Mouse (Mus musculus) intestine, embryonic 14.5 days (tissue): Measurements from ENCODE around the gene Dcst2. TPM values are rescaled to one million over a fixed set of nuclear protein-coding genes. Genes with fewer than 3 reads are reported as not detected.
A peak's percentile ranks its signal among the peaks of the same experiment; 100 is the strongest.

Experiments
- ATAC-seq: fragments of 200-750 bp; cut with Nextera tagmentation; replicated peaks from 2 replicates; pipeline ENCODE4 v1.8.0; 2017; ENCODE audit warnings: low read depth, moderate number of reproducible peaks, moderate TSS enrichment, moderate library complexity; ENCODE audit not compliant: low FRiP score, low TSS enrichment
- DNase-seq: peaks from one replicate; pipeline ENCODE4 v3.0.0-alpha.2; 2018; ENCODE audit warnings: low spot score
- H3K27ac ChIP-seq: fragments of 300-500 bp; sonication (generic); 2 replicates; pipeline ENCODE4 v1.5.1; 2014; ENCODE audit warnings: low read depth, mild to moderate bottlenecking, control low read depth
- H3K27me3 ChIP-seq: fragments of 300-500 bp; sonication (generic); replicated peaks from 2 replicates; pipeline ENCODE4 v1.6.1; 2014; ENCODE audit warnings: low read length, control low read depth; ENCODE audit not compliant: control insufficient read depth, insufficient read depth
- H3K36me3 ChIP-seq: fragments of 300-500 bp; sonication (generic); 2 replicates; pipeline ENCODE4 v1.6.1; 2014; ENCODE audit warnings: low read length, control low read depth; ENCODE audit not compliant: control insufficient read depth, insufficient read depth
- H3K4me1 ChIP-seq: fragments of 300-500 bp; sonication (generic); replicated peaks from 2 replicates; pipeline ENCODE4 v1.6.1; 2014; ENCODE audit warnings: low read length, control low read depth, mixed read lengths; ENCODE audit not compliant: control insufficient read depth, insufficient read depth
- H3K4me2 ChIP-seq: fragments of 300-500 bp; sonication (generic); 2 replicates; pipeline ENCODE4 v1.6.1; 2014; ENCODE audit warnings: low read length
- H3K4me3 ChIP-seq: fragments of 300-500 bp; sonication (generic); 2 replicates; pipeline ENCODE4 v1.5.1; 2014; ENCODE audit warnings: low read depth, low read length, control low read depth, mixed read lengths
- H3K9ac ChIP-seq: fragments of 300-500 bp; sonication (generic); 2 replicates; pipeline ENCODE4 v1.6.1; 2014; ENCODE audit warnings: mild to moderate bottlenecking, low read length
- H3K9me3 ChIP-seq: fragments of 300-500 bp; sonication (generic); 2 replicates; pipeline ENCODE4 v1.6.1; 2016; ENCODE audit warnings: low read length, control low read depth; ENCODE audit not compliant: control insufficient read depth
- WGBS: fragments of 180-500 bp; shearing (Covaris S2); extraction: QIAGEN DNeasy Blood & Tissue Kit; methylation state at CpG from one replicate; pipeline ENCODE4 v1.1.7; 2014; 5-methylcytosine and 5-hydroxymethylcytosine counted together
- polyA plus RNA-seq: library from polyadenylated mRNA; unstranded; fragments of >200 nt; fragmentation: Nextera tagmentation; extraction: Ambion mirVana; gene quantifications from 2 replicates; pipeline ENCODE4 v1.2.1, GENCODE M21; 2014

Gene Dcst2
- polyA plus RNA-seq, 1 experiment from 2014 or later: 0.35 TPM

DNA sequence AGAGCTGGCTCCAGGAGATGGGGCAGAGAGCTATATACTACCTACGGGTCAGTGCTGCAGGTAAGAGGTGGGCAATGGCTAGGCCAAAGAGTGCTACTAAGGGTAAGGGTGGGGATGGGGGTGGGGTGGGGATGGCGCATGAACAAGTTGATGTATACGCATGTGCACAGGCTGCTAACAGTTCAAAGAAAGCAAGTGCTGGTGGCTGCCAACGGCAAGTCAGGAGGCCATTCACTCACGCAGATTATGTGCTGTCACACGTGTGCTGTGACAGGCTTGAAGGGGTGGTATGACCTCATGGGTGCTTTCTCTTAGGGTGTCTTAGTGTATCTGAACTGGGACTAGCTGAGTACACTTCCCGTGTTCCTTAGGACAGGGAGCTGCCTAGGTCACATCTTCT is 39.6 kb downstream of the Dcst2 start:
- Histone ChIP-seq H3K36me3 (peaks cover 26% of the 10 kb centered on the region), H3K4me3 (no peak overlapping the region), H3K4me2 (no peak overlapping the region), H3K27me3 (no peaks in the 10 kb centered on the region), H3K9me3 (no peaks in the 10 kb centered on the region), H3K27ac (no peak overlapping the region), H3K9ac (no peak overlapping the region), H3K4me1 (0 out of 2 replicates have a peak, but pooled peaks cover 2% of the 10 kb centered on the region)
- 89% methylated on average over 7 of the region's 7 CpGs for WGBS
- ATAC-seq: no peak
- no peak for DNase-seq

DNA sequence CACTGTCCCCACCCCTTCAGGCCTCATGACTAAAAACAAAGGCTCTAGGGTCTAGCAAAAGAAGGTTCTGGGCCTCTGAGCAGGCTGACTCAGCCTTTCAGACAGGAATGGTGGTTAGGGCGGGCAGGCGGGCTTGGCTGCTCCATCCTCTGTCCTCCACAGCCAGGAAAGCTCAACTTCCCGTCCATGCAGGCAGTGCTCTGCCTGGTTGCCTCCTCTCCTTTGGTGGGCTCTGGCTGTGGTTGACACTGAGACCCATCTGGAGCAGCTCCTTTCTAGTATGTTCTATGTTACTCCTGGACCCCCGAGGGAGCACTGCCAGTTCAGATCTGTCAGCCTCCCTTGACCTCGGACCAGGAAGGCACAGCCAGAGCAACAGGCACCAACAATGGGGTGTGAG is 40.9 kb downstream of the Dcst2 start, which contains the start of gene Lenep:
Lenep (minus strand) TSS at position 101 of the 400 bp plus-strand sequence.
- Histone ChIP-seq H3K36me3 (peaks cover 26% of the 10 kb centered on the region), H3K27ac (no peak within 1 kb of the TSS), H3K9me3 (no peaks in the 10 kb centered on the region), H3K4me1 (no peaks in the 10 kb centered on the region), H3K4me3 (no peak within 1 kb of the TSS), H3K9ac (no peak within 1 kb of the TSS), H3K4me2 (no peak within 1 kb of the TSS), H3K27me3 (no peaks in the 10 kb centered on the region)
- DNase-seq: no peak
- WGBS: 89% methylated on average over 5 of the region's 5 CpGs
- ATAC-seq: no peak

DNA sequence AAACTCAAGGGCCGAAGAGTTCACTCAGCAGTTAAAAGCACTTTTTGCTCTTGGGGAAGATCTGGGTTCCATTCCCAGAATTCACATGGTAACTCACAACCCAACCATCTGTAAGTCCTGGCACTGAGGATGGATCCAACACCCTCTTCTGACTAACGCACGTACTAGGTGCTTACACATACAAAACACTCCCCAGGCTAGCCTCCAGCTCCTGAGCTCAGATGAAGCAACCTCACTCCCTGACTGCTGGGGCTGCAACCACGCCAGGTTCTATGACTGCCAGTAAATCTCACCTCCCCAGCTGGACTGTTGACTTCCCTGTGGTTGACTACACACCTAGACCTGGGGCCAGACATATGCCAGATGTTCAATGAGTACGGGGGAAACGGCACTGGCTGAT is 45.1 kb downstream of the Dcst2 start:
- Histone ChIP-seq H3K4me2 (no peak overlapping the region), H3K9ac (no peak overlapping the region), H3K27ac (no peak overlapping the region), H3K27me3 (no peaks in the 10 kb centered on the region), H3K4me3 (no peak overlapping the region), H3K9me3 (no peaks in the 10 kb centered on the region), H3K36me3 (peaks cover 24% of the 10 kb centered on the region), H3K4me1 (peaks cover 5% of the 10 kb centered on the region; the same call in 1 of the 2 replicates)
- no peak for ATAC-seq
- no peak for DNase-seq
- 87% methylated on average over 6 of the region's 6 CpGs for WGBS

DNA sequence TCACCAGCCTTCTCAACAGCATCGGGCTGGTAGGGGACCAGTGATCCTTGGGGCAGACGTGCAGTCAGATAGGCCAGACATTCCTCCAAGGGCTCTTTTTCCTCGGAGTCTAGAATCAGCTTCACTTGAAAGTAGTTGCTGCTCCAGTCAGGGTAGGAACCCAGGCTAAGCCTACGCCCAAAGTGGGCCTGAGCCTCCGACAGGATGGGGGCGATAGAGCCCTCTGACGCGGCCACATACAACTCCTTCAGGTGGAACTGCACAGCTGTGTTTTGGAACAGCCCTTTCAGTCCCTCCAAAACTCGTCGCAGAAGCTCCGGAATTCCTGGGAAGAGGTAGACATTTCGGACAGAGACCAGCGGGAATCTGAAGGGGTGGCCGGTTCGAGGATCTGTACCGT is 46.7 kb downstream of the Dcst2 start:
- H3K4me2 ChIP-seq: no peak overlapping the region
- H3K9ac ChIP-seq: no peak overlapping the region
- no peak for ATAC-seq
- H3K27me3 ChIP-seq: no peaks in the 10 kb centered on the region
- no peak for DNase-seq
- no peaks in the 10 kb centered on the region for H3K9me3 ChIP-seq
- 66% methylated on average over 16 of the region's 16 CpGs for WGBS
- H3K36me3 ChIP-seq: peaks cover 28% of the 10 kb centered on the region
- H3K4me1 ChIP-seq: peaks cover 5% of the 10 kb centered on the region; the same call in 1 of the 2 replicates
- no peak overlapping the region for H3K27ac ChIP-seq
- no peak overlapping the region for H3K4me3 ChIP-seq

DNA sequence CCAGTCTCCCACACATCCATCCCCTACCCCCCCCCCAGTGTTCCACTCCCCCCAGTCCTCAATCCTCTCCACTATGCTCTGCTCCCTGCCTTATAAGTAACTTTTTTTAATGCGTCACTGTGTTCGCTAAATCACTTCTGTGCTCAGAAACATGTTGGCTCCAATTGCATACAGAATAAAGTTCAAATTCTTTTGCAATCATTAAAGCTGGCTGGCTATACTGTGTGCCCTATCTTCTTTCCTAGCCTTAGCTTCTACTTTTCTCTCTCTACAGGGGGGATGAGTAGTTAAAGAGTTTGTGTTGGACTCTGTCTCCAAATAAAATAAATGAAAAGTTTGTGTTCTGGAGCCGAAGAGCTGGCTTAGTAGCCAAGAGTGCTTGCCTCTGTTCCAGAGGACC is 47.9 kb downstream of the Dcst2 start:
- no peak overlapping the region for H3K4me3 ChIP-seq
- 94% methylated on average over 3 of the region's 3 CpGs for WGBS
- no peaks in the 10 kb centered on the region for H3K27me3 ChIP-seq
- H3K27ac ChIP-seq: no peak overlapping the region
- H3K4me1 ChIP-seq: peaks cover 5% of the 10 kb centered on the region; the same call in 1 of the 2 replicates
- DNase-seq: no peak
- no peak overlapping the region for H3K4me2 ChIP-seq
- no peaks in the 10 kb centered on the region for H3K9me3 ChIP-seq
- H3K9ac ChIP-seq: no peak overlapping the region
- peaks cover 28% of the 10 kb centered on the region for H3K36me3 ChIP-seq
- ATAC-seq: no peak

DNA sequence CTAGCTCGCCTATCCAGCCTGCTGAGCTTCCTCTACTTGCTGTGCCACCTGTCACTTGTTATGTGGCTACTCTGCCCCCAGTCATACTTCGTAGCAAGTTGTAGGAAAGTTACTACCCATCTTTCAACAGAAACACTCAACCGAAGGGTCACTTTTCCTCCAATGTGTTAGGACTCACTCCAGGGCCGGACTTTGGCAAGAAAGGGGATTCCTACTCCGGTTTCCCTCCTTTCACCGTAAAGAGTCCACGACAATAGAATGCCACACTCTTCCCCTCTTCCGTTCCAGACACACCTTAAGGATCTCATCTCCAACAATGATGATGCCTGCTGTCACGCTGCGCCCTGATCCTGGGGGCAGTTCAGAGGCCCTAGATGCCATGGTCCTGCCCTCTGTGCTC is 49.1 kb downstream of the Dcst2 start:
- 77% methylated on average over 10 of the region's 10 CpGs for WGBS

DNA sequence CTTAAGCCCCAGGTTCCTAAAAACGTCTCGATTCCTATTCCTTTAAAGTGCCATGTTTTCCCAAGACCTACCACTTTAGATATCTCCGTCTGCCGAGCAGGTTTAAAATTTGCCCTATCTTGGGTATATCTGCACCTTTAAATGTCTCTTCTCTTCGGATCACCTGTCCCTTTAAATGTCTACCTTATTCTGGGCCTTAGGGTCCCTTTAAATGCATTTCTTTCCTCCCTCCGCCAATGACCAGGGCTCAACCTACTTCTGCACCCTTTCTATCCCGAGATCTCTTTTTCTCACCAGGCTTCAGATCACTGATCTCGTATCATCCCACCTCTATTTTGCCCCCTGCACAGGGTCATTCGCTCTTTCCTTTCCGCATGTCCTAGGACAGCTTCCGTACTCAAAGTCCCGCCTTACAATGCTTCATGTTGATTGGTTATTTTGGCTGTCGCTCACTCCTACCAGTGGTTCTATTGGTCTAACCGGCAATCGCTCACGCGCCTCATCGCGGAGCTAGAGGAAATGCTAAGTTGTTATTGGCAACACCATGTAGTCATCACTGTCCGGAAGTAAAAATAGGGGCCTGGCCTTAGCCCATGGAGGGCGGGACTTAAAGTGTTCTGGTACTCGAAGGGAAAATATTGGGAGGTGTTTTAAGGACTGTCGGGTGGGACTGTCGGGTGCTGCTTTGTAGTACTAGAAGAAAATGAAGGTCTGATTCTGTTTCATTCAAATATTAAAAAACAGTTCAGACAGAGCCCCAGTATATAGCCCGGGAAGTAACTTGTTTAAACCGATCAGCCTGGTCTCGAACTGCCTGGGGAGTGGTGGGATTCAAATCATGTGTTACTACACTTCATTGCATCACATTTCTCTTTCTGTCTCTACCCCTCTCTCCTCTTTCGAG is 50.0 kb downstream of the Dcst2 start, which contains the start of gene Flad1:
Flad1 (minus strand) TSS at position 381 of the 904 bp plus-strand sequence.
- DNase-seq: peak; percentile 100
- 5% methylated on average over 28 of the region's 28 CpGs for WGBS
- Histone ChIP-seq H3K27me3 (no peaks in the 10 kb centered on the region), H3K4me3 (peak within 1 kb of the TSS; percentile 73), H3K4me1 (peaks cover 6% of the 10 kb centered on the region), H3K27ac (no peak within 1 kb of the TSS), H3K9ac (peak within 1 kb of the TSS; percentile 56), H3K36me3 (peaks cover 32% of the 10 kb centered on the region), H3K9me3 (no peaks in the 10 kb centered on the region), H3K4me2 (peak within 1 kb of the TSS; percentile 88)
- peak; percentile 100 for ATAC-seq

More for the DNA sequence above, 49.1 kb downstream of the Dcst2 start:
- no peak overlapping the region for H3K27ac ChIP-seq
- peaks cover 29% of the 10 kb centered on the region for H3K36me3 ChIP-seq
- no peak for DNase-seq
- H3K9me3 ChIP-seq: no peaks in the 10 kb centered on the region
- peaks cover 5% of the 10 kb centered on the region; the same call in 1 of the 2 replicates for H3K4me1 ChIP-seq
- peak overlapping the region; percentile 88 for H3K4me2 ChIP-seq
- no peak for ATAC-seq
- H3K4me3 ChIP-seq: peak overlapping the region; percentile 73
- no peaks in the 10 kb centered on the region for H3K27me3 ChIP-seq
- H3K9ac ChIP-seq: peak overlapping the region; percentile 56

DNA sequence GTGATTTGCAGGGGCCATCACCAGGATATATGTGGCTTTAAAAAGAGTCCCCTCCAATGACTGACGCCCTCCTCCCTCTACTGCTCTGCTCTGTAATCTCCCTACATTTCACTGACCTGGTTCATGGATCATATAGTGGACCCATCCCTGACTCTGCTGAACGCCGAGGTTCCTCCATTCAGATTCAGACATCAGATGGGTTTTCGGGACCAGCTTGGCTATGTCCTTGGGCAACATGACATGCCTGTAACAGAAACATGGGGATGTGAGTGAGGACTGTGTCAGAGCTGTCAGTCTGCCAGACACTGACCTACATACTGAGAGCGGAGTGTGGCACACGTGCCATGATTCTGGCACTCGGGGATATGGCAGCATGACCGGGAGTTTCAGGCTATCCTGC is 54.4 kb downstream of the Dcst2 start:
- peaks cover 17% of the 10 kb centered on the region for H3K4me1 ChIP-seq
- H3K27ac ChIP-seq: no peak overlapping the region
- no peaks in the 10 kb centered on the region for H3K27me3 ChIP-seq
- ATAC-seq: no peak
- H3K9me3 ChIP-seq: no peaks in the 10 kb centered on the region
- H3K4me2 ChIP-seq: no peak overlapping the region
- WGBS: 95% methylated on average over 8 of the region's 8 CpGs
- H3K9ac ChIP-seq: no peak overlapping the region
- H3K4me3 ChIP-seq: no peak overlapping the region
- peaks cover 32% of the 10 kb centered on the region for H3K36me3 ChIP-seq
- no peak for DNase-seq
